Mouse (Mus musculus) embryonic fibroblast, embryonic 13.5 days (primary cell): ENCODE measurements around the gene Tesk2.

Source experiments
- CTCF ChIP-seq: IDR thresholded peaks from 2 replicates; pipeline ENCODE4 v1.5.1; 2011; ENCODE audit warnings: mild to moderate bottlenecking, control low read depth, low read length, moderate library complexity, borderline replicate concordance; ENCODE audit not compliant: insufficient read depth
- POLR2A ChIP-seq: IDR thresholded peaks from 2 replicates; pipeline ENCODE4 v1.6.1; 2011; ENCODE audit warnings: low read depth, mild to moderate bottlenecking, control low read depth, low read length, moderate library complexity

GRCm38 (mm10) chr4:116721098-116721628 is 415 bp downstream of the Tesk2 start:
- TF ChIP-seq POLR2A (no peak), CTCF (no peak)
